Mouse (Mus musculus) CD4-positive, CD25-positive, alpha-beta regulatory T cell, adult 9 weeks (primary cell): Measurements from ENCODE around the gene Cep290. TPM values are rescaled to one million over a fixed set of nuclear protein-coding genes. Genes with fewer than 3 reads are reported as not detected.

Source experiments
- polyA plus RNA-seq: library from polyadenylated mRNA; unstranded; fragments of 100-300 nt; shearing (Covaris generic); gene quantifications from one replicate; pipeline ENCODE4 v1.2.1, GENCODE M21; 2017

Gene Cep290
- polyA plus RNA-seq, result 3.8 TPM

GRCm38 (mm10) chr10:100487097-100487978 is at the start of gene Cep290, which contains the start of gene Tmtc3:
Gene Cep290 (plus strand): TSS chr10:100487558.
Gene Tmtc3 (minus strand): TSS chr10:100487350.

GRCm38 (mm10) chr10:100590323-100590722 is 103.0 kb downstream of the Cep290 start, which contains the start of the genes 4930430F08Rik and 1700017N19Rik:
Gene 4930430F08Rik (minus strand): TSS chr10:100590423.
Gene 1700017N19Rik (plus strand): TSS chr10:100590484.

Other genes with a start within 250 kb of the Cep290 start
- gene Gm4301, start 151.9 kb upstream of the Cep290 start, polyA plus RNA-seq, result not detected
- not detected for gene Gm4302, start 146.7 kb upstream of the Cep290 start, polyA plus RNA-seq
- not detected for gene Gm4303, start 141.6 kb upstream of the Cep290 start, polyA plus RNA-seq
- not detected for gene Gm4305, start 136.5 kb upstream of the Cep290 start, polyA plus RNA-seq
- gene Gm4307, start 126.2 kb upstream of the Cep290 start, polyA plus RNA-seq, result not detected
- not detected for gene Gm4312, start 105.0 kb upstream of the Cep290 start, polyA plus RNA-seq
- 3.5 TPM for gene Tmtc3, start 208 bp upstream of the Cep290 start, polyA plus RNA-seq
- 9.6 TPM for gene 4930430F08Rik, start 102.9 kb downstream of the Cep290 start, polyA plus RNA-seq
- gene 1700017N19Rik, start 102.9 kb downstream of the Cep290 start, polyA plus RNA-seq, result not detected